Mouse (Mus musculus) heart, adult 2 months (tissue): ENCODE data around the gene Irf2.

Source experiments
- CTCF ChIP-seq: fragments of 200-600 bp; IDR thresholded peaks from 2 replicates; pipeline ENCODE4 v1.8.1; 2022; ENCODE audit warnings: antibody characterized with exemption, mild to moderate bottlenecking, moderate library complexity
- EP300 ChIP-seq: fragments of 200-500 bp; IDR thresholded peaks from 2 replicates; pipeline ENCODE4 v1.6.1; 2011; ENCODE audit warnings: low read depth, low read length, control low read depth; ENCODE audit not compliant: insufficient read depth
- POLR2A ChIP-seq: fragments of 200-500 bp; IDR thresholded peaks from 2 replicates; pipeline ENCODE4 v1.6.1; 2011; ENCODE audit warnings: mild to moderate bottlenecking, low read depth, low read length, control low read depth; ENCODE audit not compliant: insufficient read depth

DNA sequence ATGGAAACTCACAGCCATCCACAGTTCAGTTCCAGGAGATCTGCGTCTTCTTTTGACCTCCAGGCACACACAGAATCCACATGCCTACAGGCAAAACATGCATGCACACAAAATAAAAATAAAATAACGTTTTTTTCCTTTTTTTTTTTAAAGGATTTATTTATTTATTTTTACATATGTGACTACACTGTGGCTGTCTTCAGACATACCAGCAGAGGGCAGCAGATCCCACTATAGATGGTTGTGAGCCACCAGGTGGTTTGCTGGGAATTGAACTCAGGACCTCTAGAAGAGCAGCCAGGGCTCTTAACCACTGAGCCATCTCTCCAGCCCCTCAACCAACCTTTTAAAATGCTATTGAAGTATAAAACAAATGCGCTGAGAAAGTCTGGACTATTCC lies 3.3 kb upstream of the Irf2 start:
- TF ChIP-seq CTCF = peak; percentile 62
- no peak for TF ChIP-seq EP300
- TF ChIP-seq POLR2A = no peak
